In the genomic region with DNA sequence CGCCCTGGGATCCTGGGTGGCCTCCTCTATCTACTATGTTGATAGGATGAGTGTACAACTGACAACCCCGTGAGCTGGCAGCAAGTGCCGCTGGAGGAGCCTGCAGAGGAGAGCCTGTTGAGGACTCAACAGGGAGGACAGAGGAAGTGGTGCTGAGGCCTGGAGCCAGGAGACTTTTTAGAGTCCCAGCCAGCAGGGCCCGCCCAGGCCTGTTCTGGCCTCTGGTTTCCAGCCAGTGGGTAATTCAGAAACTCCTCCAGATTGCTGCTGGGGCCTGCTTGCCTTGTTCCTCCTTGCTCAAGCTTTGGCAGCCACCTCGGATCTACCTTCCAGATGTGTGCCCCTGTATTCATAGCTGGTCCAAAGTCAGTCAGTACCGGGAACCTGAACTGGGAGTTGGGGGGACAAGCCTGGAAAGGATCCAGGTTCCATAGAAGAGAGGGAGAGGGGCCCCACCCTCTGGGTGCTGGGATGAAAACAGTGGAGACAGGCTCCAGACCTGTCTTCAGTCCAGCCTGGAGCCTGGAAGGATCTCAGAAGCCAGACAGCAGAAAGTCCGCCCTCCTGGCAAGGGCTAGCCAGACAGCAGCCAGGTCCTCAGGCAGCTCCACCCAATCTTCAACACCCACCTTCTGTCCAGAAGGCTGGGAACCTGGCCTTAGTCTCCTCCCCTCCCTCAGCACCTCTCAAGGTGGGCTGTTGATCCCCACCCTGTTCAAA, we compare ENCODE assay signal across 9 mouse cellular contexts. TPM values are rescaled to one million over a fixed set of nuclear protein-coding genes. Genes with fewer than 3 reads are reported as not detected.
DNase-seq lines count a peak whose midpoint lies in the region.
"Had no signal": no experiment of that assay in that cellular context is flagged by ENCODE, and none has a peak within 500 bp of the region (broad histone marks: within the 10 kb centered on the region; RNA-seq: fewer than 3 reads in every experiment).

No protein-coding gene starts in this region.

- DNase-seq in adrenal gland, postnatal 10 days = peak; percentile 58
- DNase-seq in adrenal gland, adult 8-10 months = no peak
- peak; percentile 42 for DNase-seq in Muller cell, postnatal 12 days (ENCODE audit: inconsistent ontology term)
- no peak for DNase-seq in heart, embryonic 10.5 days (ENCODE audit: low spot score)
- DNase-seq in lung, adult 18-20 months = peak; percentile 75 to 80
- DNase-seq in thymus, postnatal 0 days (ENCODE audit: low spot score) = no peak
- DNase-seq in left cerebral cortex, adult 9 months (ENCODE audit: low spot score in 2 of 2) = no peak
- no peak for DNase-seq in layer of hippocampus, postnatal 10 days (ENCODE audit: low spot score in 2 of 2)

- no peaks in the 10 kb centered on the region for H3K9me3 ChIP-seq in heart, embryonic 10.5 days

- H3K36me3 ChIP-seq in heart, embryonic 10.5 days = no peaks in the 10 kb centered on the region

- no peak overlapping the region for H3K4me3 ChIP-seq in heart, embryonic 10.5 days
- H3K4me3 ChIP-seq: megakaryocyte, embryonic 14.5 days had no signal

- WGBS in heart, embryonic 10.5 days = 54% methylated on average over 7 of the region's 7 CpGs

- peak overlapping the region; percentile 64 for H3K27ac ChIP-seq in heart, embryonic 10.5 days

- H3K4me1 ChIP-seq in heart, embryonic 10.5 days = peaks cover 16% of the 10 kb centered on the region

- no peaks in the 10 kb centered on the region for H3K27me3 ChIP-seq in heart, embryonic 10.5 days (ENCODE audit: insufficient read depth, poor library complexity, severe bottlenecking)
- H3K27me3 ChIP-seq: megakaryocyte, embryonic 14.5 days had no signal

RNA-seq across cellular contexts. Expression of gene Lrrc74a, which starts 41.6 kb away (rescaled TPM):
- total RNA-seq in adrenal gland, postnatal 10 days (2021) = not detected
- total RNA-seq in adrenal gland, adult 8-10 months (2022) = not detected
- polyA plus RNA-seq in heart, embryonic 10.5 days (2016; fragmentation: Nextera tagmentation; extraction: Ambion mirVana) = not detected in 2 replicates
- 0.09 TPM in 1 of 2 replicates, not detected in the other for polyA plus RNA-seq in thymus, postnatal 0 days (2015; fragmentation: Nextera tagmentation; extraction: Ambion mirVana)
- not detected for total RNA-seq in layer of hippocampus, postnatal 10 days (2021)

RNA-seq across cellular contexts. Expression of gene Angel1, which starts 49.5 kb away (rescaled TPM):
- total RNA-seq in adrenal gland, postnatal 10 days (2021) = 1 to 10 TPM; 2.9 to 4.9 TPM
- total RNA-seq in adrenal gland, adult 8-10 months (2022) = 1 to 10 TPM; 2.7 to 6.6 (median 4.6) TPM
- polyA plus RNA-seq in heart, embryonic 10.5 days (2016; fragmentation: Nextera tagmentation; extraction: Ambion mirVana) = 11.4 and 12.1 TPM in 2 replicates
- 3.4 and 3.7 TPM in 2 replicates for polyA plus RNA-seq in thymus, postnatal 0 days (2015; fragmentation: Nextera tagmentation; extraction: Ambion mirVana)
- total RNA-seq in layer of hippocampus, postnatal 10 days (2021) = 1 to 10 TPM; 7.3 to 9.0 TPM

Comparison
In these comparisons a context has a peak if more than half of its experiments do, and no peak if none do; other contexts are left out.
1. DNase-seq: peak in adrenal gland, postnatal 10 days (single experiment), Muller cell, postnatal 12 days (single experiment) and lung, adult 18-20 months (2 of 2); none in adrenal gland, adult 8-10 months (single experiment), heart, embryonic 10.5 days (single experiment), thymus, postnatal 0 days (single experiment), left cerebral cortex, adult 9 months (0 of 2) and layer of hippocampus, postnatal 10 days (0 of 2).